Mouse (Mus musculus) liver, postnatal 0 days (tissue): ENCODE measurements at regions not wholly inside any gene's neighbourhood (a gene's known extent, or its start where the extent isn't known, plus 50 kb on each side); places are given as distances from the start of the nearest gene placed in this dataset.
"Not testable (repeated sequence)": the region's sequence is repeated elsewhere in the genome, so short reads cannot be mapped to it uniquely, and the experiment has no call there.

ENCODE experiments used
- CTCF ChIP-seq: sonication (generic); IDR thresholded peaks from 2 replicates; pipeline ENCODE4 v1.5.1; 2016; ENCODE audit warnings: antibody characterized with exemption, low read depth
- EP300 ChIP-seq: IDR thresholded peaks from 2 replicates; pipeline ENCODE4 v1.6.1; 2016; ENCODE audit warnings: antibody characterized with exemption, low read depth, mild to moderate bottlenecking

DNA sequence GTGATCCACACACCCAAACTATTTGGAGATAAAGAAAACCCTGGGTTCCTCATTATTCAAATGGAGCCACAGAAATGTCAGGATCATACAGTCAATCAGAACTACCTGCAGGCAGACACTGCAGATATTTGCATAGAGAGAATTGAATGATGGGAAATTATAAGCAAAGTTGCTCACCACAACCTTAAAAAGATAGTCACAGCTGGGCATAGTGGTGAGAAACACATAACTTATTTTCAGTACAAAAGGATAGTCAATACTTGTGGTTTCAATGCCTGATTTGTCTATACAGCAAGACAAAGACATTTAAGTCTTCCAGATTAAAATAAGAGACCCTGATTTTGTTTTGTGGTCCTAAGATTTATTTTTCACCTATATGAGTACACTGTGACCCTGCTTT, 469.6 kb upstream of the Olfr161 start:
- TF ChIP-seq EP300, CTCF: not testable (repeated sequence)
